Mouse (Mus musculus): Measurements from ENCODE around the gene Pklr.

The Pklr gene

DNA sequence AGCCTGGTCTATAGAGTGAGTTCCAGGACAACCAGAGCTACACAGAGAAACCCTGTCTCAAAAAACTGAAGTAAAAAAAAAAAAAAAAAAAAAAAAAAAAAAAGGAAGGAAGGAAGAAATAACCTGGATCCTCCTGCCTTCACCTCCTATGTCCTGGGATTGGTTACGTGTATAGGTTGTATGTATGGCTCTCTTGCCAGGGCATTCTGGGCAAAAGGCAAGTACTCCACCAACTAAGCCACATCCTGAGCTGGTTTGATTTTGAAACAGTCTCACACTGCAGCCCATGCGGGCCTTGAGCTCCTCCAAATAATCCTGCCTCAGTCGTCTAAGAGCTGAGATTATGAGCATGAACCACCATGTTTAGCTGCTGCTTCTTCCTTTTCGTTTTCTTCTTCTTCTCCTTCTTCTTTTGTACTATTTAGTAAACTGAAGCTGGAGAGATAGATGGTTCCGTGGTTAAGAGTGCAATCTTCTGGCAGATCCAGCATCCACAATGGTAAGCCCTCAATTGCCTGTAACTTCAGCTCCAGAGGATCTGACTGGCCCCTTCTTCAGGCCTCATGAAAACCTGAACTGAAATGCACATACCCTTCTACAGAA is 27.8 kb downstream of the Pklr start:
- no peak for DNase-seq (ENCODE audit: low spot score)

DNA sequence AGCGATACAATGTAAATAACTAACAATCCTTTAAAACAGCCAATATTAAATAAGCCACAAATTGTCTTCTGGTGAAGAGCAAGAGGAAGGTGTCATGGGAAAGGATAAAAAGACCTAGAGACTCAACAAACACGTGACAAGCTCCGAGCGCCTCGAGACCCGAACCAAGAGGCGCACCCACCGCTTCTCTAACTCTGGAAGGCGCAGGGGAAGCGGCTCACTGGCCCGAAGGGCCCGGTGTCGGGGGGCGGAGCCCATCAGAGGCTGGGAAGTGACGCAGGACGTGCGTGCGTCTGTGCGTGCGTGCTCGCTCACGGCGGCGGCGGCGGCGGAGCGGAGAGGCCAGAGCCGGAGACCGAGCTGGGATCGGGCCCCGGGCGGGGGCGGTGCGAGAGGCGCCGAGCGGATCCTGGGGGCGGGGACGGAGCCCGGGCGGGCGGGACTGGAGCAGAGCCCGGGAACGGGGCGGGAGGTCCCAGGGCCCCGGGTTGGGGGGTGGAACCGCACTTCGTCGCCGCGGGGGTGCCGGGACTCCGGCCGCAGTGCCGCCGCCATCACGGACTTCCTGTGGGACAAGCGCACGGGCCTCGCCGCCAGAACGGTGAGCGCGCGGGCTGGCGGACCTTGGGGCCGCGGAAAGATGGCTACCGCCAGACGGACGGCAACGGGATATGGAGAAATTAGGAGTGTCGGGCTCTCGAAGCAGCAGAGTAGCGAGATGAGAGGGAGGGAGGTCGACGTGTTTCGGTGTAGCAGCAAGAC is 28.7 kb downstream of the Pklr start, which contains the start of gene Clk2:
Gene Clk2, plus strand, starts transcription at position 290 of the 762 bp plus-strand sequence.
- peak; percentile 94 for DNase-seq (ENCODE audit: low spot score)

DNA sequence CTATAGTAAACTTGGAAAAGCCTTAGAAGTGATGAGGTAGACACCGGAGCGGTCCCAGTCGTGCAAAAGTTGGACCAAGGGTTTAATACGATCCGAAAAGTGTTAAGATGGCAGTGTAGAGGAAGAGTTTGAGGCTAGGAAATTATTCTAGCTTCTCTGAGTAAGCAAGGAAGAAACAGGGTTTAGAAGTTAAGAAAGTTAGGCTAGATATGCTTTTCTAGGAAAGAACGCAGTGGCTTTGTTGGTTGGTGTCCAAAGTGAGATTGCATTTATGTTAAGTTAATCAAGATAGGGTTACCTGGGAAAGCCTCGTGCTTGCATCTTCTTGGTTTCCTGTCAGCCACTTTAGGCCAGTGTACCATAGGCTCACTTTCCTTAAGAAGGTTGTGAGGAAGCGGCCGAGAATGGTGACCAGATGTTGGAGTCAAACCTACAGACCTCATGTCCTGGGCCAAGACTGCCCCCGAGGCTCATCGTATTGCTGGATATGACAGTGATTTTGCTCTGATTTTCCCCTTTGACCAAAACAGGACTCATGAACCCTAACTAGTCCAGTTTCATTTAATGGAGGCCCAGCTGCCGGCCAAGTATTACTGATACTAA is 29.4 kb downstream of the Pklr start:
- DNase-seq (ENCODE audit: low spot score) = no peak

DNA sequence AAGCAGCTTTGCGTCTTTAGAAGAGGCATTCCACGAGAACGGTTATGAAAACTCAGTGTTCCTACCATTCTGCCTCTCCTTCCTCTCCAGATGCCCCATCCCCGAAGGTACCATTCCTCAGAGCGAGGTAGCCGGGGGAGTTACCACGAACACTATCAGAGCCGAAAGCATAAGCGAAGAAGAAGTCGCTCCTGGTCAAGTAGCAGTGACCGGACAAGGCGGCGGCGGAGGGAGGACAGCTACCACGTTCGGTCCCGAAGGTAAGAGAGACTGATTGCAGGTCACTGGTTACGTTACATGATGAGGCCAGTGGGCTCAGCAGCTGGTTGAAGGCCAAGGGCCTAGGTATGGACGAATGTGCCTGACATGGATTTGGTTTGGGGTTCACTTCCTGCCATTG is 31.0 kb downstream of the Pklr start:
- no peak for DNase-seq (ENCODE audit: low spot score)

DNA sequence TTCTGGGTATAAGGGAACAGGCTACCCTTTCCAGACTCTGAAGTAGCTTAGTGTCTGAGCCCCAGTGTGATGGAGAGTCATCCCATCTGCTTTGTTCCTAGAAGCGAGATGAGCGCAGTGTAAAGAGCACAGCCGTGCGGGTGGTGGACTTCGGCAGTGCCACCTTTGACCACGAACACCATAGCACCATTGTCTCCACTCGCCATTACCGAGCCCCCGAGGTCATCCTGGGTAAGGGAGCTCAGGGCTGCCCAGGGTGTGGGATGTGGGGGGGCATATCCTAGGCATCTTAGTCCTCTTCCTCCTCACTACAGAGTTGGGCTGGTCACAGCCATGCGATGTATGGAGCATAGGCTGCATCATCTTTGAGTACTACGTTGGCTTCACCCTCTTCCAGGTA is 38.9 kb downstream of the Pklr start:
- no peak for DNase-seq (ENCODE audit: low spot score)

DNA sequence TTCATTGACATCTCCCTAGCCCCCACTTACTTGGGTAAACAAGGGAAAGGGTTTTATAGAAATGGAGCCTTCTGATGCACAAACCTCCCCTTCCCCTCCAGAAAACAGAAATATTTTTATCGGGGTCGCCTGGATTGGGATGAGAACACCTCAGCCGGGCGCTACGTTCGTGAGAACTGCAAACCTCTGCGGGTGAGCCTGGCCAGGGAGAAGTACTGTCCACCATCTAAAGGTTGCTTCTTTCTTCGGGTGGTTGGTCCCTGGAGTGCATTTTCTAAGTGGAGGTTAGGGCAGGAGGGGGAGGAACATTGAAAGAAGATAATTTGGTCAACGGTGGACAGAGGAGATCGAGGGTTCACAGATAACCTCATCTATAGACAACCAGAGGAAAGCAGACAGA is 39.6 kb downstream of the Pklr start:
- no peak for DNase-seq (ENCODE audit: low spot score)

DNA sequence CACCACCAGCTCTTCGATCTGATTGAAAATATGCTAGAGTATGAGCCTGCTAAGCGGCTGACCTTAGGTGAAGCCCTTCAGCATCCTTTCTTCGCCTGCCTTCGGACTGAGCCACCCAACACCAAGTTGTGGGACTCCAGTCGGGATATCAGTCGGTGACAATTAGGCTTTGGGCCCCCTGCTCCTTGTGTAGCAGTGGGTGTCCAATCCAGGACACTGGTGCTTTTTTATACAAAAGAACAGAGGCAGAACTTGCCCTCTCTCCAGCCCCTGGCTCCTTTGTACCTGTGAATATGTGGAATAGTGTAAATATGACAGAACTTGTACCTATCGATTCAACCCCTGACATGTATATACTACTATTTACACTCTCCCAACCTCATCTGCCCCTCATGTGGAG is 40.5 kb downstream of the Pklr start:
- no peak for DNase-seq (ENCODE audit: low spot score)

DNA sequence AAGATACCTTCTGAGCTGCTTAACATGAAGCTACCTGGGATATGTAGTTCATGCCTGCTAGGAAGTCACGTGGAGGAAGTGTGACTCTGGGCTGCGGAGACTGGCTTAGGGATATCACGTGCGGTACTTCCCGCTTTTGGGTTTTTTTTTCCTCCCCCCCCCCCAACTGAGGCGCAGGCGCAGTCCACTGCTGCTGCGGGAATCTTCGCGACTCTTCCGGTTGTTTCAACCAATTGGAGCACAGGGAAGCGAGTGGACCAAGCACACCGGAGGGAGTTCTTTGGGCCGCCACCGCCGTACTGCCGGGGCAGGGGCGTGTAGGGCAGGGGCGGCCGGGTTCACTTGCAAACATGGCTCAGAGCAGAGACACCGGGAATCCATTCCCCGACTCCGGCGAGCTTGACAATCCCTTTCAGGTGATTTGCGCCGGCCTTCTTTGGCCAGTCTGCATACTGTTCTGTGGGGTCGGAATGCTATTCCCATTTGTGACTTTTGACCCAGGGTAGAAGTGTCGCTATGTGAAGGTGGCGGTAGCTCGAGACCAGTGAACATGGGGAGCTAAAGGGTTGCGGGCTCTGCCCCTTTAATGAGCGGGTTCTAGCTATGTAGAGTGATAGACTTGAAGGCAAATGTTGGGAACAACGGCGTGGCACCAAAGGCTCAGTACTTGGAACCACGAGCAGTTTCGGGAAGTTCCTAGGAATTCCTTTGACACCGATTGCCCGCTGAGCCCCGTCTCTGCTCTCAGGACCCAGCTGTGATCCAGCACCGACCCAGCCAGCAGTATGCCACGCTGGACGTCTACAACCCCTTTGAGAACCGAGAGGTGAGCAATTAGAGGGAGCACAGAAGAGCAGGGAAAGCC is 41.5 kb downstream of the Pklr start, which contains the start of gene Scamp3:
Gene Scamp3, plus strand, starts transcription at position 232 of the 865 bp plus-strand sequence.
- DNase-seq (ENCODE audit: low spot score) = peak; percentile 97

DNA sequence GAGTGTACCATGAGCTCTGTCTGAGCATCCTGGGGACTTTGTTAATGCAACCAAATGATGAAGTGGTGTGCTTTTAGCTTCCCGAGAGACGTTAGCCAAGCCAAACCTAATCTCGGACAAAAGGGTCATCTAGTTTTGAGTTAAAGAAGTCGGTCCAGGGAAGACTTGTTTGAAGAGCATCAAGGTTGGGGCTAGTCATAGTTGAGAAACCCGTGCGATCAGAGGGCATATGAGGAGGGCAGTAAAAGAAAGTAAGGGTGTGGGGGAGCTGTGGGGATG is 42.1 kb downstream of the Pklr start:
- no peak for DNase-seq (ENCODE audit: low spot score)

DNA sequence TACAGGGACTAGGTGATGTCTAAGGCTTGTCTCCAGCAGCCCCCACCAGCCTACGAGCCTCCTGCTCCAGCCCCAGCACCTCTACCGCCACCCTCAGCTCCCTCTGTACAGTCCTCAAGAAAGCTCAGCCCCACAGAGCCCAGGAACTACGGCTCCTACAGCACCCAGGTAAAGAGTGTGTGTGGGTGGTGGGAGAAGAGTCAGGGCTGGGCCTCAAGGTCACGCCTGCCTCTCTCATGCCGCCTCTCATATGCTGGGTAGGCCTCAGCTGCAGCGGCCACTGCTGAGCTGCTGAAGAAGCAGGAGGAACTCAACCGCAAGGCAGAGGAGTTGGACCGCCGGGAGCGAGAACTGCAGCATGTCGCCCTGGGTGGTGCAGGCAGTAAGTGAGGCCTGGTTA is 43.1 kb downstream of the Pklr start:
- no peak for DNase-seq (ENCODE audit: low spot score)

DNA sequence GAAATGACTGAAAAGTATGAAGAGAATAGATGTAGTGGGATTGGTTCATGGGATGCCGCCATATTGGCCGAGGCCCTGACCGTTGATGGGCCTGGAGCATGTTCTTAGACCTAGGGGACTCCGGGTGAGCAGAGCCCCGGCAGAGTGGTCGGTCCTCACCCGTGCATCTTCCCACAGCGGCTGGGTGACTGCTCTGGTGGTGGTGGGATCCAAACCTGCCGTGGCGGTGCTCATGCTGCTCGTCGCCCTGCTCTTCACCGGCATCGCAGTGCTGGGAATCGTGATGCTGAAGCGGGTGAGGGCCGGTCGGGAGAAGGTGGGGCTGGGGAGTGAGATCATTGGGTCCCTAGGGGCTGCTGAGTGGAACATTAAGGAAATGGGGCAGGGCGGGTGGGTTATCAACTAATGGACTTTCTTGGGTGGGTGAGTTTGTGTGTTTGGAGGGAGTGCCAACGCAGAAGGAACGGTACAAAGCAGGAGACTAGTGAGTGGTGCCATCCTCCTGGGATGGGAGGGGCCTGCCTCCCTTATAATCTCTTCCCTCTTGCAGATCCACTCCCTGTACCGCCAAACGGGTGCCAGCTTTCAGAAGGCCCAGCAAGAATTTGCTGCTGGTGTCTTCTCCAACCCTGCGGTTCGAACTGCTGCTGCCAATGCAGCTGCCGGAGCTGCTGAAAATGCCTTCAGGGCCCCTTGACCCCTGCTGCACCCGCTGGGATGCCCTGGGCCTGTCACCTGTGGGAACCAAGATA is 46.0 kb downstream of the Pklr start:
- no peak for DNase-seq (ENCODE audit: low spot score)

DNA sequence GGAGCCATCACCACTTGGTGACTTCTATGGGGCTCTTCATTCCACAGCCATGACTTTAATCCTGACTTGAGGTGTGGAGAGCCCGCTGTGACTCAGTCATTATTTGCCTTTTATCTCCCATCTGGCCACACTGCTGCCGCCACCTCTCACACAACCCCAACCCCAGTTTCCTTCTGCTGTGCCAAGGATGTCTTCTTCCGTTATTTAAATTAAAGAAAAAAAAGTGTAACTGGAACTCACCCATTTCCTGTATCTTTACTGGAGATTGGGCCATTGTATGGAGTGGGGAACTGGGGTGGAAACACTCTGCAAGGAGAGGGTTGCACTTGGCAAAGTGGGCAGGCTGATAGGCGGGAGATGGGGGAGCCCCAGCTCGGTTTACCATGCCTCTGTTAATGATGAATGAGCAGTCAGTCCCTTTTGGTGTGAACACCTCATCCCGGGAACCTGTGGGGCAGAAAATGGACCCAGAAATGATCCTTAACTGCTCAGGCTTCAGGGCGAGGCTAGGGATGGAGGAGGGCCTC is 46.7 kb downstream of the Pklr start:
- no peak for DNase-seq (ENCODE audit: low spot score)

DNA sequence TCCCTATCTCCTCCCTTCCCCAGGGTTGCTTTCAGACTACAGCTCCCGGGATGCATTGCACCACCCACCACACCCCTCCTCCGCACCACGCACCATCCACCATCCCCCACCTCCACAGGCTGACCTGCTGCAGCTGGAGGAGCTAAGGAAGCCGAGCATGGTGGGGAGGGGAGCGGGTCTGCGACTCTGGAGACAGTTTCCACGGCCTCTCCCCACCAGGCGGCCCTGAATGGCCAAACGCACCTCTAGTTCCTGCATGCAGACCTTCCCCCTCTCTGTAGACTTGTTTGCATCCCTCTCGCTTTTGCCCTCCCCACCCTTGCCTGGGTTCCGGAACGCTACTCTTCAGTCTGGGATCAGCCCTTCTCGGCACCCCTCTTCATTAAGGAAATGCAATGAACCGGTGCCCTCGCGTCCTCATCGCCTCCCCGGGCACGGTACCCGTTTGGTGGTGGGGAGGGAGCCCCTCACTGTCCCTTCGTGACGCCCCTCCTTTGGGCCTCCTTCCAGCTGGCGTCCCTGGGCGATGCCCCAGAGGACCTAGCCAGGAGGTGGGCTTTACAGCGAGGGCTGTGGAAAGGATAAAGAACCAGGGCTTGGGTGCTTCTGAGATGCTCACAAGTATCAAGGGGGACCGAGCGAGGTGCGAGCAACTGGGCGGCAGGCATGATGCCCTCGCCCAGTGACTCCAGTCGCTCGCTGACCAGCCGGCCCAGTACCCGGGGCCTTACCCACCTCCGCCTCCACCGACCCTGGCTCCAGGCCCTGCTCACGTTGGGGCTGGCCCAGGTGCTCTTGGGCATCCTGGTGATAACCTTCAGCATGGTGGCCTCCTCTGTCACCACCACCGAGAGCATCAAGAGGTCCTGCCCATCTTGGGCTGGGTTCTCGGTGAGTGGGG is 47.4 kb downstream of the Pklr start, which contains the start of gene Fam189b:
Gene Fam189b, plus strand, starts transcription at position 86 of the 901 bp plus-strand sequence.
- peak; percentile 90 for DNase-seq (ENCODE audit: low spot score)

DNA sequence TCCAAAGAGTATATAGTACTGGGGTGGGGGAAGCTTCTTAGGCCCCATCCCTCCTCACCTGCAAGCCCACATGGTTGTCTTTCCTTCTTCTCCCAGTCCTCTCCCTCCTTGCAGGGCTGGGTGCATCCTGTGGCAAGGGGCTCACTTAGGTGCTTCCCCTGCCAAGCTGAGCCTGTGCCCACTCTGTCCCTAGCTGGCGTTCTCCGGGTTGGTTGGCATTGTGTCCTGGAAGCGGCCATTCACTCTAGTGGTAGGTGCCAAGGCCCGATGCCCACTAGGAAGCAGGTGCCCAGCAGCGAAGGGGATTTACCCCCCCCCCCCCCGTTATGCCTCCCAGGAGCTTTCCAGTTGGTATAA is 48.0 kb downstream of the Pklr start:
- no peak for DNase-seq (ENCODE audit: low spot score)

DNA sequence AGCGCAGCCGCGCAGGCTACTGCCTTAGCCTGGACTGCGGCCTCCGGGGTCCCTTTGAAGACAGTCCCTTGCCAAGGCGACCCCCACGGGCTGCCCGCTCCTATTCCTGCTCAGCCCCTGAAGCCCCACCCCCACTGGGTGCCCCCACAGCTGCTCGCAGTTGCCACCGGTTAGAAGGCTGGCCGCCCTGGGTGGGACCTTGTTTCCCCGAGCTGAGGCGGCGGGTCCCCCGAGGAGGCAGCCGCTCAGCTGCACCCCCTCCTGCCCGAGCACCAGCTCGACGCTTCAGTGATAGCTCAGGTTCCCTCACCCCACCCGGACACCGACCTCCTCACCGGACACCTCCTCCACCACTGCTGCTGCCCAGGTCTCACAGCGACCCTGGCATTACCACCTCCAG is 51.3 kb downstream of the Pklr start:
- no peak for DNase-seq (ENCODE audit: low spot score)

DNA sequence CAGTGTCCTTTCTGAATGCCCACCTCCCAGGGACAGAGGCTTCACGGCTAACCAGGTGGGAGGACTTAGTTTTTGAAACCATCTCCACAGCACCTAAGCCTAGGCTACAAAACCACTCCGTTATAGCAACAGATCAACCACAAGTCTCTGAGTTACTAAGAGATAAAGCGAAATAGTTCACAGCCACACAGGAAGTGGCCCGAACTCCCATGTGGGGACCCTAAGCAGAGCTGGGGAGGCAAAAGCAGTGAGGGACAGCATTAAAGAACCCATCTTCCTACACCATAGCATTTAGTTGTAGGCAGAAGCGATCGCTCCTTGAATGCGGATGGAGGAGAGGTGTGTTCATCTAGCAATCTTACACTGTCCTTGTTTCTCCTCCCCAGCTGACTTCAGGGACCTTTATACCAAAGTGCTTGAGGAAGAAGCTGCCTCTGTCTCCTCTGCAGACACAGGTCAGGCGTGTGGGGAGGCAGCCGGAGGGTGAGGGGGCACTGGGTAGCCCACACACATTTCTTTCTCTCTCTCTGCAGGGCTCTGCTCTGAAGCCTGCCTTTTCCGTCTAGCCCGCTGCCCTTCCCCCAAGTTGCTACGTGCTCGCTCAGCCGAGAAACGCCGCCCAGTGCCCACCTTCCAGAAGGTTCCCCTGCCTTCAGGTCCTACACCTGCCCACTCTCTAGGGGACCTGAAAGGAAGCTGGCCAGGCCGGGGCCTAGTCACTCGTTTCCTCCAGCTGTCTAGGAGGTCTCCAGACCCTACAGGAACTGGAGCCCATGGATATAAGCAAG is 51.9 kb downstream of the Pklr start:
- no peak for DNase-seq (ENCODE audit: low spot score)

DNA sequence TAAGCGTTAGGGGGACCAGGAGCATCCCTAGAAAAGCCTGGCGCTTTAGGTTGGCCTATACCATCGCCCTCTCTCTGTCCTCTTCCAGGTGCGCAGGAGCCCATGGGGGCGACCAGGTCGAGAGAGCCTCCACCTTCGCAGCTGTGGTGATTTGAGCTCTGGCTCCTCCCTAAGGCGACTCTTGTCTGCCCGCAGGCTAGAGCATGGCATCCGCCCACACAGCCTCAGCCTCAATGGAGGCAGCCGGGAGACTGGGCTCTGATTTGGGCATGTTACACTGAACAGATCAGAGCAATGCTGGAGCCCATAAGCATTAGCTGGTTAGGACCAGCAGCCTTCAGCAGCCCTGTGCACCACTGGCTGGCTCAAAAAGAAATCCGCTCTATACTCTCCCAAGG is 52.5 kb downstream of the Pklr start:
- DNase-seq (ENCODE audit: low spot score) = no peak

DNA sequence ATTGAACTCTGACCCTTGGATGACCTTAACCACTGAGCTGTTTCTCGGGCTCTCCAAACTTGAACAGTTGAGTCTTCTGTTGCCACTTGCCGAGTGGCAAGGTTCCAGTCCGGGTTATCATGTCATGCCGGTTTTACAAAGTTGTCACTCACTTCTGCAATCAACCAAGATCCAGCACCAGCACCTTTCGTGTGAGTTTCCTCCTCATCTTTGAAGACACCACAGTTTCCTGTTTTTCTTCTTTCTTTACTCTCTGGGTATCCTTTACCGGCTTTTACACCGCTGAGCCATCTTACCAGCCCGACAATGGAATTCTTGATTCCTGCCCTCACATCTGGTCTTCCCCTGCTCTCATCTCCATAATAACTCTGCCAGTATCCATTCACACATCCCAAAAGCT is 54.5 kb downstream of the Pklr start:
- no peak for DNase-seq (ENCODE audit: low spot score)

DNA sequence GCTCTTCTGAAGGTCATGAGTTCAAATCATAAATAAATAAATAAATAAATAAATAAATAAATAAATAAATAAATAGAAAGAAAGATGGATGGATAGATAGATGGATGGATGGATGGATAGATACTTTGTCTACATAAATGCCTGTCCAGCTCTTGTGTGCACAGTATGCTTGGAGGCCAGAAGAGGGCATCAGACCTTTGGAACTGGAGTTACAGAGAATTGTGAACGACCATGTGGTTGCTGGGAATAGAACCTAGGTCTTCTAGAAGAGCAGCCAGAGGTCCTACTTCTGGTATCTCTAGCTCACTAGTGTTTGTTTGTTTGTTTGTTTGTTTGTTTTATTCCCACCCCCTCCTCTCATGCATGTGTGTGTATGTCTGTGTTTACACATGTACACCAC is 57.4 kb downstream of the Pklr start:
- DNase-seq (ENCODE audit: low spot score) = no peak

DNA sequence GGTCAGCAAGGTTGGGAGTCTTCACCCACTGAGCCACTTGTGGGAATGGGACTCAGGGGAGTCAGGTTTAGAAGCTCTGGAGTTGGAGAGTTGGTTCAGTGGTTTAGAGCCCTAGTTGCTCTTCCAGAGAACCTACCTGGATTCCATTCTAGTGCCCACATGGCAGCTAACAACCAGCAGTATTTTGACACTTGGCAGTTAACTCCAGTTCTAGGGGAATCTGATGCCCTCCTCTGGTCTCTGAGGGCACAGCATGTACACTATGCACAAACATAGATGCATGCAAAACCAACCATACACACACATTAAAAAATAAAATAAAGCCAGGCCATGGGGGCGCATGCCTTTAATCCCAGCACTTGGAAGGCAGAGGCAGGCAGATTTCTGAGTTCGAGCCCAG is 57.9 kb downstream of the Pklr start:
- DNase-seq (ENCODE audit: low spot score) = no peak
